Mouse (Mus musculus) heart, embryonic 11.5 days (tissue): ENCODE data around the gene Prdm16. TPM values are rescaled to one million over a fixed set of nuclear protein-coding genes. Genes with fewer than 3 reads are reported as not detected.

Experiments used
- ATAC-seq: fragments of 200-750 bp; cut with Nextera tagmentation; replicated peaks from 2 replicates; pipeline ENCODE4 v1.8.0; 2017; ENCODE audit warnings: moderate library complexity; ENCODE audit not compliant: insufficient number of reproducible peaks, low FRiP score, low TSS enrichment
- H3K27ac ChIP-seq: fragments of 300-500 bp; sonication (generic); 2 replicates; pipeline ENCODE4 v1.5.1; 2014; ENCODE audit warnings: mild to moderate bottlenecking, low read depth, low read length
- H3K27me3 ChIP-seq: fragments of 300-500 bp; sonication (generic); 2 replicates; pipeline ENCODE4 v1.6.1; 2014; ENCODE audit warnings: mild to moderate bottlenecking, low read length, mixed read lengths; ENCODE audit not compliant: control insufficient read depth, insufficient read depth
- H3K36me3 ChIP-seq: fragments of 300-500 bp; sonication (generic); 2 replicates; pipeline ENCODE4 v1.6.1; 2014; ENCODE audit warnings: mild to moderate bottlenecking, low read length, moderate library complexity, mixed read lengths; ENCODE audit not compliant: control insufficient read depth, insufficient read depth
- H3K4me1 ChIP-seq: fragments of 300-500 bp; sonication (generic); 2 replicates; pipeline ENCODE4 v1.6.1; 2014; ENCODE audit warnings: low read length; ENCODE audit not compliant: control insufficient read depth, insufficient read depth
- H3K4me2 ChIP-seq: fragments of 300-500 bp; sonication (generic); 2 replicates; pipeline ENCODE4 v1.6.1; 2014; ENCODE audit warnings: mild to moderate bottlenecking, moderate library complexity
- H3K4me3 ChIP-seq: fragments of 300-500 bp; sonication (generic); 2 replicates; pipeline ENCODE4 v1.5.1; 2014; ENCODE audit warnings: low read depth, low read length
- H3K9ac ChIP-seq: fragments of 300-500 bp; sonication (generic); 2 replicates; pipeline ENCODE4 v1.6.1; 2014; ENCODE audit warnings: mild to moderate bottlenecking, low read depth, low read length, moderate library complexity
- H3K9me3 ChIP-seq: fragments of 300-500 bp; sonication (generic); replicated peaks from 2 replicates; pipeline ENCODE4 v1.6.1; 2016; ENCODE audit warnings: low read length; ENCODE audit not compliant: control insufficient read depth
- WGBS: fragments of 180-500 bp; shearing (Covaris S2); extraction: QIAGEN DNeasy Blood & Tissue Kit; methylation state at CpG from one replicate; pipeline ENCODE4 v1.1.7; 2014; ENCODE audit not compliant: insufficient replicate concordance; 5-methylcytosine and 5-hydroxymethylcytosine counted together
- polyA plus RNA-seq: library from polyadenylated mRNA; unstranded; fragments of >200 nt; fragmentation: Nextera tagmentation; extraction: Ambion mirVana; gene quantifications from 2 replicates; pipeline ENCODE4 v1.2.1, GENCODE M21; 2014

The Prdm16 gene
- polyA plus RNA-seq, 1 experiment from 2014 or later = 14.2 TPM

DNA sequence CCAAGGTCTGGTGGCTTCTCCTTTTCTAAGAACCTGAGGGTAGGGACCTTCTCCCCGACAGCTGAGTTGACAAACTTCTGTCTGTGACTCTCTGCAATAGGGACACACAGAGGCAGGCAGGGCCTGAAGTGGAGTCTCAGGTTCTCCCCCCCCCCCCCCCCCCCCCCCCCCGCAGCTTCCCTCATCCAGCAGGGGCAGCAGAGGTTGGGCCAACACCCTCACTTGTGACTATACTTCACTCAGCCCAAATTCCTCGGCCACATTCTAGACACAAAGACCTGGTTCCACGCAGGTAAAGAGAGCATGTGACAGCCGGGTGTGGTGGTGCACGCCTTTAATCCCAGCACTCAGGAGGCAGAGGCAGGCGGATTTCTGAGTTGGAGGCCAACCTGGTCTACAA lies 276.2 kb downstream of the Prdm16 start:
- Histone ChIP-seq H3K4me2 (no peak overlapping the region), H3K27ac (no peak overlapping the region), H3K4me3 (no peak overlapping the region), H3K9me3 (no peaks in the 10 kb centered on the region), H3K36me3 (no peaks in the 10 kb centered on the region), H3K27me3 (peaks cover 6% of the 10 kb centered on the region), H3K9ac (no peak overlapping the region), H3K4me1 (peaks cover 17% of the 10 kb centered on the region)
- WGBS = 83% methylated on average over 6 of the region's 7 CpGs
- no peak for ATAC-seq

DNA sequence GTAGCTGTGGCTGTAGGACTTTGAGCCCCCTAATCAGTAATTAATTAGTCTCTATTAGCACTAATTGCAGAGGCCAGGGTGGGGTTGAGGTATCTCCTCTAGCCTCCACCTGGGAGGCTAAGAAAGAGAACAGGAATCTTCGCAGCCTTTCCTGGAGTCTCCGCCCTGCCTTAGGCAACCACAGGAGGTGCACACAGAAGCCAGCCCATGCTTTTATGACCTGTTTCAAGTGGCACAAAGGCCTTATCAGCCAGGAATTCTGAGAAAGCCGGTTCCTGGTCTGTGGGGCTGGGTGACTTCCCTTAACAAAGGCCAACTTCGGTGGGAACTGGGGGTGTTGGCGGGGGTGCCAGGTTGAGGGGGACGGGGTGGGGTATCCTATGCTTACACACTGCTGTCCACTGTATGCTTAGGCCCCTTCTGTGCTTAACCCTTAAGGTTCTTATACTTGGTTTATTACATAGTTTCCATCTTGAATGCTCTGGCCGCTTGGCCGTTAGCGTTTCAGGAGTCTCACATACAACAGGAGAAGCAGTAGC lies 276.8 kb downstream of the Prdm16 start:
- Histone ChIP-seq H3K4me3 (no peak overlapping the region), H3K27ac (no peak overlapping the region), H3K4me2 (no peak overlapping the region), H3K4me1 (peaks cover 17% of the 10 kb centered on the region), H3K36me3 (no peaks in the 10 kb centered on the region; the same call in 1 of the 2 replicates), H3K9me3 (no peaks in the 10 kb centered on the region), H3K27me3 (peaks cover 6% of the 10 kb centered on the region), H3K9ac (no peak overlapping the region)
- no peak for ATAC-seq
- WGBS = 66% methylated on average over 9 of the region's 9 CpGs

- H3K27me3 ChIP-seq = peaks cover 6% of the 10 kb centered on the region
- H3K9ac ChIP-seq = peak overlapping the region; percentile 6; the same call in 1 of the 2 replicates
- H3K9me3 ChIP-seq = no peaks in the 10 kb centered on the region
- H3K4me2 ChIP-seq = no peak overlapping the region
- ATAC-seq = no peak
- H3K36me3 ChIP-seq = no peaks in the 10 kb centered on the region; the same call in 1 of the 2 replicates
- WGBS = 41% methylated on average over 11 of the region's 11 CpGs
- no peak overlapping the region for H3K4me3 ChIP-seq
- H3K27ac ChIP-seq = peak overlapping the region; percentile 62
- H3K4me1 ChIP-seq = peaks cover 17% of the 10 kb centered on the region
Measured at GRCm38 (mm10) chr4:154358816-154359215, 277.9 kb downstream of the Prdm16 start.

- H3K27me3 ChIP-seq = peaks cover 1% of the 10 kb centered on the region
- ATAC-seq = no peak
- no peaks in the 10 kb centered on the region; the same call in 1 of the 2 replicates for H3K36me3 ChIP-seq
- H3K4me3 ChIP-seq = no peak overlapping the region
- H3K4me1 ChIP-seq = peaks cover 17% of the 10 kb centered on the region
- WGBS = 33% methylated on average over 5 of the region's 5 CpGs
- H3K9ac ChIP-seq = peak overlapping the region; percentile 6; the same call in 1 of the 2 replicates
- H3K9me3 ChIP-seq = no peaks in the 10 kb centered on the region
- H3K27ac ChIP-seq = peak overlapping the region; percentile 62
- H3K4me2 ChIP-seq = no peak overlapping the region; the same call in 1 of the 2 replicates
Measured at GRCm38 (mm10) chr4:154358370-154358769, 278.3 kb downstream of the Prdm16 start.

GRCm38 (mm10) chr4:154355408-154355807 lies 281.3 kb downstream of the Prdm16 start:
- Histone ChIP-seq H3K9me3 (no peaks in the 10 kb centered on the region), H3K36me3 (no peaks in the 10 kb centered on the region; the same call in 1 of the 2 replicates), H3K4me3 (no peak overlapping the region), H3K27ac (no peak overlapping the region), H3K4me2 (no peak overlapping the region), H3K27me3 (peaks cover 2% of the 10 kb centered on the region), H3K9ac (no peak overlapping the region), H3K4me1 (peaks cover 19% of the 10 kb centered on the region)
- 89% methylated on average over 5 of the region's 5 CpGs for WGBS
- no peak for ATAC-seq

DNA sequence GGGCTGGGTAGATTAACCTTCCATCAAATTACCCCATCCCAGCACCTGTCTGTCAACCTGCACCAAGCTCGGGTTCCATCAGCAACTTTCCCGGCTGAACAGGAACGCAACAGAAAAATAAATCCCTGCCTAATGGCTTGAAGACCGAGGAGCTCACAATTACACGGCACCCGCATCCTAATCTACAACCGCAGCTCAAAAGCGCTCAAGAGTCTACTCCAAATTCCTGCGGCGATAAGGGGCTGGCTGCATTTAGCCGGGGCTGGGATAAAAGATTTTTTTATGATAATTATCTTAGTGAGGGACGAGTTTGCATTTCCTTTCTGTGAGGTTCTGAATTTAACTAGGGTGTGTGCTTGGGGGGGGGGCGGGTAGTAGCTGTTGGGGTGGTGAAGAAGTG lies 284.4 kb downstream of the Prdm16 start:
- H3K9me3 ChIP-seq = no peaks in the 10 kb centered on the region
- H3K9ac ChIP-seq = no peak overlapping the region
- 39% methylated on average over 13 of the region's 13 CpGs for WGBS
- H3K36me3 ChIP-seq = no peaks in the 10 kb centered on the region; the same call in 1 of the 2 replicates
- no peak overlapping the region for H3K4me2 ChIP-seq
- ATAC-seq = no peak
- H3K27me3 ChIP-seq = peaks cover 2% of the 10 kb centered on the region
- H3K4me1 ChIP-seq = 0 out of 2 replicates have a peak, but pooled peaks cover 2% of the 10 kb centered on the region
- H3K4me3 ChIP-seq = no peak overlapping the region
- H3K27ac ChIP-seq = no peak overlapping the region

DNA sequence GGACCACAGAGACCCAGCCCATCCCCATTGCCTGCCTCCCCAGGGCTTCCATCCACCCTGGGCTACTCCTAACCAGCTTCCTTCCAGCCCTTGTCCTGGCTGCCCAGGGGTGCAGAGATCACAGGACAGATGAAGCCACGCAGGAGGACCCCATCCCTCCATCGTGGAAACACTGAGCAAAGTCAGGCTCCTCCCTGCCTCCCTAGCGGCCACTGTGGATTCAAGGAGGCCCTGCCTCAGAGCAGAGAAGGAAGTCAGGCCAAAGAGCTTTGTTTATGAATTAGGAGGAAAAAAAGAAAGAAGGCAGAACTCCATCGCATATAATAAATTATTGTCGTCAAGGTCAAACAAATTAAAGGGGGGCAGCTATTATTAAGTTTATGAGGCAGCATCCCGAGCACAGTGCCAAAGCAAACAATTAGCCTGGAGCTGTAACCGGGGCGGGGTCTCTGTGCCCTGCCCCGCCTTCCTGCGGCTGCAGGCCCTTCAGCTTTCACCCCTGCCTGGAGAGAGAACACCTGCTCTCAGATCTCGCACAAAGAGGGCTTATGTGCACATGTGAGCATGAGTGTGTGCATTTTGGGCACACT lies 288.4 kb downstream of the Prdm16 start:
- Histone ChIP-seq H3K9me3 (no peaks in the 10 kb centered on the region), H3K27ac (no peak overlapping the region), H3K4me3 (no peak overlapping the region), H3K36me3 (peaks cover 2% of the 10 kb centered on the region; the same call in 1 of the 2 replicates), H3K9ac (no peak overlapping the region), H3K27me3 (peaks cover 2% of the 10 kb centered on the region), H3K4me2 (no peak overlapping the region), H3K4me1 (peaks cover 7% of the 10 kb centered on the region; the same call in 1 of the 2 replicates)
- no peak for ATAC-seq
- WGBS = 62% methylated on average over 11 of the region's 11 CpGs

DNA sequence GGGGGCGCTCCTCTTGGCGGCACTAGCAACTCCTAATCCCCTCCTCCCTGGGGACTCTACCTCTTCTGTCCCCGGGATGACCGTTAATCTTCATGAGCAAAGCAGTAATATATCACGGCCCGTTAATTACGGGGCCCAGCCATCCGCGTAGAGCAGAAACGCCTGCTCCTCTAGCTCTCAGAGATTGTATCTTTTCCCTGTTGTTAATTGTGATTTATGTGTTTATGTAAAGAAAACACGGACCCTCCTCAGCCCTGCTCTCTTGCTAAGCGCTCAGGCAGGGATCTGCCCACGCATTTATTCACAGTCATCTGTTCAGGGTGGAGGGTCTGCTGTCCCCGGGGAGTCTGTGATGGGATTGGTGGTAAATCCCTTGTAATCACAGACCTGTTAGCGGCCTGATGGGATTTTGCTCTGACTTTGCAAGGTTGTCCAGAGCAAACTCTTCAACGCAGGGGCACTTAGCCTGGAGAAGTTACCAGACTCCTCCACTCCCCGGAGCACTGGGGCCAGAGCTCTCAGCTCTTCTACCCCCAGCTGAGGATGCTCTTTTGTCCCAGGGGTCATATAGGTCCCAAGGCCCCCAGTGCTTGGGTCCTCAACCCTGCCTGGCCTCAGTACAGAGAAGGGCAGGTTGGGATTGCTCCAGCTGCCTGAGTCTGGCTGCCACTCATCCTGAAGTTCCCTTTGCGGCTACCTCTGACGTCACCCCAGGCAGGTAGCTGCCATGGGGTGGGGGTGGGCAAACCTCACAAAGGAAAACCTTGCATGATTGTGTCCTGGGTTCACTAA lies 289.7 kb downstream of the Prdm16 start:
- Histone ChIP-seq H3K4me3 (no peak overlapping the region), H3K27me3 (no peaks in the 10 kb centered on the region; the same call in none of the 2 replicates), H3K9me3 (no peaks in the 10 kb centered on the region), H3K36me3 (peaks cover 5% of the 10 kb centered on the region; the same call in 1 of the 2 replicates), H3K4me1 (peaks cover 5% of the 10 kb centered on the region; the same call in 1 of the 2 replicates), H3K9ac (no peak overlapping the region), H3K4me2 (no peak overlapping the region), H3K27ac (no peak overlapping the region)
- ATAC-seq = no peak
- WGBS = 58% methylated on average over 19 of the region's 19 CpGs
